Mouse (Mus musculus) erythroblast, embryonic 14.5 days (primary cell): ENCODE data around the gene Plcb3.

Experiments
- GATA1 ChIP-seq: IDR thresholded peaks from 2 replicates; pipeline ENCODE4 v1.6.1; 2012; ENCODE audit warnings: low read length, inconsistent platforms, mixed read lengths
- TAL1 ChIP-seq: IDR thresholded peaks from 3 replicates; pipeline ENCODE4 v1.6.1; 2012; ENCODE audit warnings: low read length, inconsistent platforms, mixed read lengths

GRCm38 (mm10) chr19:6925611-6926329, 50.5 kb downstream of the Plcb3 start:
- no peak for TF ChIP-seq TAL1
- TF ChIP-seq GATA1 = no peak
